Mouse (Mus musculus): ENCODE measurements at regions not wholly inside any gene's neighbourhood (a gene's known extent, or its start where the extent isn't known, plus 50 kb on each side); places are given as distances from the start of the nearest gene placed in this dataset.

DNA sequence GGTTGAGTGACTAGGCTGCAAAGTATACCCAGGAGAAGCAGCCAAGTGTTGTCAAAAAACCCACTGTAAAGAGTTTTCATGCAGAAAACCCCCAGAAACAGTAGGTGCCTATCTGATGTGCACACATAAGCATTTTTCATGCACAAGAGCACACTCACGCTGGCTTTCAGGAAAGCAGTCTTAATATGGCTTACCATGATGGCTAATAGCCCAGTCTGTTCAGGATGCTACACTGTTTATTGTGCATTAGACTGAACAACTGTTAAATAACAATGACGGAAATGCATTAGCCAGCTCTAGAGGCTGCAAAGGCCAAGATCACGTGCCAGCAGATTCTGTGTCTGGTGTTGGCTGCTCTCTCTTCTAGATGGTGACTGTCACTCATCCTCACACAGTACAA, 556.1 kb downstream of the Tmem182 start:
- no peak for DNase-seq
- WGBS, result 10% methylated on average over 3 of the region's 3 CpGs
- H3K4me1 ChIP-seq (ENCODE audit: control insufficient read depth, insufficient read depth, low read length), result no peaks in the 10 kb centered on the region
- H3K4me3 ChIP-seq (replicated peaks; ENCODE audit: insufficient read depth, low read depth, low read length), result no peak overlapping the region
- H3K27me3 ChIP-seq (ENCODE audit: control insufficient read depth, insufficient read depth, low read length), result no peaks in the 10 kb centered on the region
- TF ChIP-seq CTCF (IDR thresholded peaks at IDR 0.05; ENCODE audit: borderline replicate concordance, insufficient read depth, low read depth, low read length) (no peak), POLR2A (IDR thresholded peaks at IDR 0.05; ENCODE audit: borderline replicate concordance, insufficient read depth, low read length) (no peak)
- no peak overlapping the region for H3K27ac ChIP-seq (ENCODE audit: insufficient read depth, low read length)

DNA sequence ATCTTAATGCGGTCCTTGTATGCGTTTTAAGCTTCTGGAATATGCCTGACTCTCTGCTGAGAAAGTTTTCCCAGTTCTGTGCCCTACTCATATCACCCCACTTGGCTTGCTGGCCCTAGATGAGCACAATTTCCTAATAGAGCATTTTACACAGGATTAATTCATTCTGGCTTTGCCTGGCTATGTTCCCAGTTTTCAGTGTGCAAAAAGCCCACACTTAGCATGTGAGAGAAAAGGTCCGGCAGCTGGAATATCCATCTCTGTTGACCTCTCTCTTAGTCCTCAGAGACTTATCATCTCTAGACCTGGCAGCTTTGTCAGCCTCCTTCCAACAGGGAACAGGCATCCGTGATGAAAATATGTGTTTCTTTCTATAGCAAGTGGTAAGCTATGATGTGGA, 574.6 kb downstream of the Tmem182 start:
- 22% methylated on average over 4 of the region's 4 CpGs for WGBS
- TF ChIP-seq POLR2A (IDR thresholded peaks at IDR 0.05; ENCODE audit: borderline replicate concordance, insufficient read depth, low read length) (no peak), CTCF (IDR thresholded peaks at IDR 0.05; ENCODE audit: borderline replicate concordance, insufficient read depth, low read depth, low read length) (no peak)
- H3K27ac ChIP-seq (ENCODE audit: insufficient read depth, low read length), result no peak overlapping the region
- DNase-seq, result no peak
- no peak overlapping the region for H3K4me3 ChIP-seq (replicated peaks; ENCODE audit: insufficient read depth, low read depth, low read length)
- H3K4me1 ChIP-seq (ENCODE audit: control insufficient read depth, insufficient read depth, low read length), result no peaks in the 10 kb centered on the region
- H3K27me3 ChIP-seq (ENCODE audit: control insufficient read depth, insufficient read depth, low read length), result no peaks in the 10 kb centered on the region; the same call in 1 of the 2 replicates

DNA sequence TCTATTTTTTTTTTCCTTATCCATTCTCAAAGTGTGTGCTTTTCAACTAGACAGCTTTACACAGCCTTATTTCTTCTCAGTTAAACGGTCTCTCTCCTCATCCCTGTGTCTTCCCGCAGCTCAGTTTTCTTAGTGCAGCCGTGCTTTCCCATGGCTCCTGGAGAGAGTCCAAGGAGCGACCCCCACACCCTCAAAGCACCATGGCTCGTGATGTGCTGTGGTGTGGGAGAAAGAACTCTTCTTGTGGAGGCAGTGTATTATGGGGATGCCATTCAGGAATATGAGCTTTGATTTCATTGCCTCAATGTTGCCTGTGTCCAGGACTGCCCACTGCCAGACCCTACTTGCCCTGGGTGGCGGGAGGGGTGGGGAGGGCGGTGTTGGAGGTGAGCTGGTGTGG, 576.1 kb downstream of the Tmem182 start:
- Histone ChIP-seq H3K4me3 (replicated peaks; ENCODE audit: insufficient read depth, low read depth, low read length) (no peak overlapping the region), H3K4me1 (ENCODE audit: control insufficient read depth, insufficient read depth, low read length) (no peaks in the 10 kb centered on the region), H3K27ac (ENCODE audit: insufficient read depth, low read length) (no peak overlapping the region), H3K27me3 (ENCODE audit: control insufficient read depth, insufficient read depth, low read length) (no peaks in the 10 kb centered on the region; the same call in 1 of the 2 replicates)
- TF ChIP-seq POLR2A (IDR thresholded peaks at IDR 0.05; ENCODE audit: borderline replicate concordance, insufficient read depth, low read length) (no peak), CTCF (IDR thresholded peaks at IDR 0.05; ENCODE audit: borderline replicate concordance, insufficient read depth, low read depth, low read length) (no peak)
- 33% methylated on average over 7 of the region's 7 CpGs for WGBS
- no peak for DNase-seq

DNA sequence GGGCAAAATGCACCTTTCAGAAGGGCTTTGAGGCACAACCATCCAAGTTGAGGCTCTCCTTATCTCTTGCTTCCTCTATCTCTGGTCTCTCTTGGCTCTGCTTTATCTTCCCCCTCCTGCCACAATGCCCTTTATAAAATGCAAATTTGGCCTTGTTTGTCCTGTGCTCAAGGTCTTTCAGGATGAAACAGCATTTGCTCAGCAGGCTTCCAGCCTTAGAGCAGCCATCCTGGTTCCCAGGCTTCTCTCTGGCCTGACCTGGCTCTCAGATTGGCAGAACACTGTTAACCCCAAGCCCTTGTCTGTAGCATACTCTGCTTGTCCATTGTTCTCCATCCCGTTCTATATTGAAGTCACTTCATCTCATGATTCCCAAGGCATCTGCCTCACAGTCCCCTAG, 579.3 kb downstream of the Tmem182 start:
- no peaks in the 10 kb centered on the region for H3K4me1 ChIP-seq (ENCODE audit: control insufficient read depth, insufficient read depth, low read length)
- H3K27me3 ChIP-seq (ENCODE audit: control insufficient read depth, insufficient read depth, low read length), result no peaks in the 10 kb centered on the region
- TF ChIP-seq POLR2A (IDR thresholded peaks at IDR 0.05; ENCODE audit: borderline replicate concordance, insufficient read depth, low read length) (no peak), CTCF (IDR thresholded peaks at IDR 0.05; ENCODE audit: borderline replicate concordance, insufficient read depth, low read depth, low read length) (no peak)
- 26% methylated on average over 1 of the region's 1 CpGs for WGBS
- no peak overlapping the region for H3K4me3 ChIP-seq (replicated peaks; ENCODE audit: insufficient read depth, low read depth, low read length)
- no peak overlapping the region for H3K27ac ChIP-seq (ENCODE audit: insufficient read depth, low read length)
- no peak for DNase-seq

DNA sequence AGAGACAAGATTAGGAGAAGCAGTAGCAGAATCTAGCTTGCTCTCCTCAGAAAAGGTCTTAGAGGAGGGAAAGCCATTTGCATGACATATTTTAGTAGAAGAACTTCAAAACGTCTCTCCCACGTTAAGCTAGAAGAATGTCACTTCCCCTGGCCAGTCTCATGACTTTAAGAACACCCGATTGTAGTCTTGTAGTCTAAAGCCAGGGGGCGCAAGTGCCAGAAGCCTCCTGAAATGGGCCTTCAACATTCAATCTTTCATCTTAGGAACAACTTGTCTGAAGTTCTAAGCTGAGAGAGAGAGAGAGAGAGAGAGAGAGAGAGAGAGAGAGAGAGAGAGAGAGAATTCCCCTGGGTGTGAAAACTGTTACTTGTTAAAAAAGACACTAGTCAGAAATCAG, 581.0 kb downstream of the Tmem182 start:
- H3K27me3 ChIP-seq (ENCODE audit: control insufficient read depth, insufficient read depth, low read length), result no peaks in the 10 kb centered on the region
- H3K4me3 ChIP-seq (replicated peaks; ENCODE audit: insufficient read depth, low read depth, low read length), result no peak overlapping the region
- no peak for DNase-seq
- TF ChIP-seq CTCF (IDR thresholded peaks at IDR 0.05; ENCODE audit: borderline replicate concordance, insufficient read depth, low read depth, low read length) (no peak), POLR2A (IDR thresholded peaks at IDR 0.05; ENCODE audit: borderline replicate concordance, insufficient read depth, low read length) (no peak)
- no peak overlapping the region for H3K27ac ChIP-seq (ENCODE audit: insufficient read depth, low read length)
- no peaks in the 10 kb centered on the region for H3K4me1 ChIP-seq (ENCODE audit: control insufficient read depth, insufficient read depth, low read length)
- 56% methylated on average over 4 of the region's 4 CpGs for WGBS

DNA sequence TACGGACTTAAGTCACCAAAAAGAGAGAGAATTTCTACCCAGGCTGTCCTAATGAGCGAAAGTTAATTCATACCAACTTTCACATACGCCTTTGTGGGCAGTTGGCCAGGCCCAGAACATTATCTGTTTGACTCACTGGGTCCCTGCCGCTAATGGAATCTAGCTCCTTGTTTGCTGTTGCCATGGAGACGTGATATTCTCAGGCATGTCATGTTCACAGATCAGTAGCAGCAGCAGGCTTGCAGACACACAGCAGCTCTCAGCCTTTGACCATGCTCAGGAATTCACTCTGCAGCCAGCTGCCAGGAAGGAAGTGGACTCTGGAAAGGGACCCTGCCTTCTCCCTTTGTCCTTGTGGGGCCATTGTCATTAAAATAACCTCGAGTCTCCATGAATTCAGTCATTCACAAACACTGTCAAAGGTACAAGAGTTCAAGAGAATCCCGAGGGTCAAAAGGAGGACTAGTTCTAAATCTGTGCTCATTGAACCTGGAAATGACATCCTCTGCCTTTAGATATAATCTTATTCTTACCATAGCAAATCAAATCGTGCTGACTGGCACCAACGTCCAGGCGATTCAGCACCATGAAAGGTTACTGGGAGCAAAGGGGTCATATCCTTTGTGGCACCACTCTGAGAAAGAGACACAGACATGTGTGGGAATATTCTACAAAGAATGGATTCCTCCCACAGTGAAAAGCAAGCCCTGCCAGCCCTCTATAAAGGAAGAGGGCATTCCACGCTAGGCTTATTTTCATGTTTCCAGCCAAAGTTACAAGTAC, 584.9 kb downstream of the Tmem182 start:
- Histone ChIP-seq H3K4me1 (ENCODE audit: control insufficient read depth, insufficient read depth, low read length) (no peaks in the 10 kb centered on the region), H3K27me3 (ENCODE audit: control insufficient read depth, insufficient read depth, low read length) (no peaks in the 10 kb centered on the region), H3K27ac (ENCODE audit: insufficient read depth, low read length) (no peak overlapping the region), H3K4me3 (replicated peaks; ENCODE audit: insufficient read depth, low read depth, low read length) (no peak overlapping the region)
- no peak for TF ChIP-seq POLR2A (IDR thresholded peaks at IDR 0.05; ENCODE audit: borderline replicate concordance, insufficient read depth, low read length)
- TF ChIP-seq CTCF (IDR thresholded peaks at IDR 0.05; ENCODE audit: borderline replicate concordance, insufficient read depth, low read depth, low read length), result no peak
- peak in 1 of 2 experiments; percentile 3 for DNase-seq
- 8% methylated on average over 11 of the region's 11 CpGs for WGBS

DNA sequence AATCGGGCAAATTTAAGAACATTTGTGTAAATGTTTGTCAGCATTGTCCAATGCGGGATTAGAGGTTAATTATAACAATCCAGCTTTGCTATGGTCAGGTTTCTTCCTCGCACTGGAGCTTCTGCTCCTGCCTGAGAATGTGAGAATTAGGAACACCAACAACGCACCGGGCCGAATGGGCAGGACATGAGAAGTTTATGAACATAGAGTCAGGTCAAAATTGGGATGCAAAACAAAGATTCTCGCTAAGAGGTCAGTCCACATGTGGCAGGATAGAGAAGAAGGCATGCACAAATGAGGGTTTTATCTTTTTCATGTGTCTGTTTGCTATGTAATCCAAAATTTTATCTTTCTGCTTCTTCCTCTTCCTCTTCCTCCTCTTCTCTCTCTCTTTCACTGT, 585.7 kb downstream of the Tmem182 start:
- Histone ChIP-seq H3K27ac (ENCODE audit: insufficient read depth, low read length) (no peak overlapping the region), H3K4me3 (replicated peaks; ENCODE audit: insufficient read depth, low read depth, low read length) (no peak overlapping the region), H3K27me3 (ENCODE audit: control insufficient read depth, insufficient read depth, low read length) (no peaks in the 10 kb centered on the region), H3K4me1 (ENCODE audit: control insufficient read depth, insufficient read depth, low read length) (no peaks in the 10 kb centered on the region)
- no peak for DNase-seq
- TF ChIP-seq POLR2A (IDR thresholded peaks at IDR 0.05; ENCODE audit: borderline replicate concordance, insufficient read depth, low read length) (no peak), CTCF (IDR thresholded peaks at IDR 0.05; ENCODE audit: borderline replicate concordance, insufficient read depth, low read depth, low read length) (no peak)
- WGBS, result 39% methylated on average over 7 of the region's 7 CpGs

DNA sequence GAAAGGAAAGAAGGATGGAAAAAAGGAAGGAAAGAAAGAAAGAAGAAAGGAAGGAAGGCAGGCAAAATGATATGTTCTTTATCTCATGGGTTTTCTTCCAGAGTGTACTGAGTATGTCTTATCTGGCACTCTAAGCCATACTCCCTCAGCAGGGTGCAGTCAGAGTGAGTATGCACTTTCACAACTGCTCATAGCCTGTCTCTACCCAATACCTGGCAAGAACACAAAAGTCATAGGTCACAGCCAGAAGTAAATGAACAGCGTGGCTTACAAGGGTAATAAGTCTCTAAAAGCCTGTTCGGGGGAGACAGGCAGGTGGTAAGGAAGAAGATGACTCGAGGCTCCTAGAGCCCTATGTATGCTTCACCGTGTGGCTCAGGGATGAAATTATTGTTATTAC, 587.9 kb downstream of the Tmem182 start:
- Histone ChIP-seq H3K4me1 (ENCODE audit: control insufficient read depth, insufficient read depth, low read length) (no peaks in the 10 kb centered on the region), H3K27ac (ENCODE audit: insufficient read depth, low read length) (no peak overlapping the region), H3K4me3 (replicated peaks; ENCODE audit: insufficient read depth, low read depth, low read length) (no peak overlapping the region), H3K27me3 (ENCODE audit: control insufficient read depth, insufficient read depth, low read length) (no peaks in the 10 kb centered on the region)
- WGBS, result 44% methylated on average over 4 of the region's 4 CpGs
- no peak for TF ChIP-seq CTCF (IDR thresholded peaks at IDR 0.05; ENCODE audit: borderline replicate concordance, insufficient read depth, low read depth, low read length)
- TF ChIP-seq POLR2A (IDR thresholded peaks at IDR 0.05; ENCODE audit: borderline replicate concordance, insufficient read depth, low read length), result no peak
- DNase-seq, result no peak
